Mouse (Mus musculus) lung, adult 2 months (tissue): Measurements from ENCODE around the gene Ryk. TPM values are rescaled to one million over a fixed set of nuclear protein-coding genes. Genes with fewer than 3 reads are reported as not detected.
A peak's percentile ranks its signal among the peaks of the same experiment; 100 is the strongest.

ENCODE experiments used
- DNase-seq: peaks from one replicate; pipeline ENCODE4 v3.0.0; 2022
- H3K4me1 ChIP-seq: fragments of 200-500 bp; 2 replicates; pipeline ENCODE4 v1.6.1; 2011; ENCODE audit warnings: low read length; ENCODE audit not compliant: control insufficient read depth, insufficient read depth
- H3K4me3 ChIP-seq: fragments of 200-500 bp; replicated peaks from 2 replicates; pipeline ENCODE3; 2011; ENCODE audit warnings: low read depth, mild to moderate bottlenecking, control low read depth, low read length; ENCODE audit errors: extremely low read depth
- CTCF ChIP-seq: fragments of 200-500 bp; IDR thresholded peaks from 2 replicates; pipeline ENCODE4 v1.5.1; 2011; ENCODE audit warnings: mild to moderate bottlenecking, low read length, control low read depth; ENCODE audit not compliant: insufficient read depth
- POLR2A ChIP-seq: fragments of 200-500 bp; IDR thresholded peaks from 2 replicates; pipeline ENCODE4 v1.6.1; 2011; ENCODE audit warnings: low read depth, mild to moderate bottlenecking, control low read depth, low read length, borderline replicate concordance; ENCODE audit errors: extremely low read depth
- WGBS: fragments of 180-500 bp; shearing (Covaris S2); methylation state at CpG from one replicate; pipeline ENCODE4 v1.1.7; 2018; 5-methylcytosine and 5-hydroxymethylcytosine counted together
- polyA plus RNA-seq: library from polyadenylated mRNA; depleted of rRNA; stranded (reverse); fragments of >200 nt; gene quantifications from 2 replicates; pipeline ENCODE4 v1.2.3, GENCODE M21; 2012; rRNA removed

Gene Ryk
- polyA plus RNA-seq, 1 experiment = 76.1 TPM

- TF ChIP-seq POLR2A (no peak), CTCF (no peak)
- WGBS = 82% methylated on average over 3 of the region's 3 CpGs
Measured at GRCm38 (mm10) chr9:102926137-102926536, 91.4 kb downstream of the Ryk start.

DNA sequence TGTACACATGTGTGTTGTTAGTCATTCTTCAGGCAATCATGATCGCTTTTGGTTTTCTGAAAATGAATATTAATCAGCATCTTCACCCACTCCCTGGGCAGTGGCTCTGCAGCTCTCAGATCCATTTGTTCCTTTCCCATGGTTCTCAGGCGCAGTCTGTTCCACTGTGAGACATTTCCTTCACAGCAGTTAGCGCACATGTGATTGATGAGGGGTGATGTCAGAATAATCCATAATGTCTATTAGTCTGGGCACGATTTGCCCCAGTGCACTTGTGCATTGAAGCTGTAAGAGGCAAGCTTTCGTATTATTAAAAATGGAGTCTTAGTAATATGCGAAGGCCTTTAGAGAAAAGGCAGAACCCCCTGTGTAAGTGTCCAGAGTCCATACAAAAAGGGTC, 95.1 kb downstream of the Ryk start:
- DNase-seq = no peak

More at GRCm38 (mm10) chr9:102926137-102926536, 91.4 kb downstream of the Ryk start:
- DNase-seq = no peak
- H3K4me3 ChIP-seq = no peak overlapping the region
- no peaks in the 10 kb centered on the region; the same call in 1 of the 2 replicates for H3K4me1 ChIP-seq

DNA sequence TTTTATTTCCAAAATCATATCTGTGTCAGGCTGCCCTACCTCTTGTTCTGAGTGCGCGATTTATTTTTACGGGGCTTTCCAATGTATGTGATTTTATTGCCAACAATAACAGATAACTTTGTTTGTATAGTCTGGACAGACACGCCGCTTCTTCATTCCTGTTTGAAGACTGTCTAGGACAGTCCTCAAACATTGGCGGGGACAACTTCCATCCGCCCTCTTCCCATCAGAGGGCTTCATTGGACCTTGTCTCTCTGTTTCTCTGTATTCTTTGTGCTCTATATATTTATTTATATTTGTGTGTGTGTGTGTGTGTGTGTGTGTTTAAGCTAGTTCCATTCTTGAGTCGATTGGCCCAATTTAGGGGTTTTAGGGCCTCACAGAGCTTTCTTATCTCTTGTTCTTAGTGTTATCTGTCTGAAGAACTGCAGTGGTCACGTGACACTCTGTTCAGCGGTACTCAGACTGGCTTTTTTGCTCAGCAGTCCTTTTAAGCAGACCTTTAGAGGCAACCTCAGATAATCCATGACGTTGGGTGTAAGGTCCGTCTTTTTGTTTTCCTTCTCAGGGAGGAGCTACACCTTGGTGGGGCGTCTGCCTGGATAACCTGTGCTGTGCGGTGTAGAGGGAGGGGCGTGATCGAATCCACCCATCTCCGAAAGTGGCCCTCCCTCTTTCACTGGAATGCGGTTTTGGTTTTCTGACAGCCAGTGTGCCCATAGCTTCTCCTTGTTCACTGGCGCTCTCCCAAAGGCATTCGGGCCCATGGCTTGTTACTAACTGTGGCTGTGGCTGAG, 99.4 kb downstream of the Ryk start:
- DNase-seq = peak; percentile 20
- Histone ChIP-seq H3K4me1 (peaks cover 12% of the 10 kb centered on the region), H3K4me3 (peak overlapping the region; percentile 56)
- WGBS = 26% methylated on average over 20 of the region's 20 CpGs
- no peak for TF ChIP-seq POLR2A
- no peak for TF ChIP-seq CTCF

More for the DNA sequence above, 95.1 kb downstream of the Ryk start:
- Histone ChIP-seq H3K4me1 (peaks cover 12% of the 10 kb centered on the region), H3K4me3 (no peak overlapping the region)
- no peak for TF ChIP-seq CTCF
- no peak for TF ChIP-seq POLR2A
- WGBS = 76% methylated on average over 6 of the region's 6 CpGs

DNA sequence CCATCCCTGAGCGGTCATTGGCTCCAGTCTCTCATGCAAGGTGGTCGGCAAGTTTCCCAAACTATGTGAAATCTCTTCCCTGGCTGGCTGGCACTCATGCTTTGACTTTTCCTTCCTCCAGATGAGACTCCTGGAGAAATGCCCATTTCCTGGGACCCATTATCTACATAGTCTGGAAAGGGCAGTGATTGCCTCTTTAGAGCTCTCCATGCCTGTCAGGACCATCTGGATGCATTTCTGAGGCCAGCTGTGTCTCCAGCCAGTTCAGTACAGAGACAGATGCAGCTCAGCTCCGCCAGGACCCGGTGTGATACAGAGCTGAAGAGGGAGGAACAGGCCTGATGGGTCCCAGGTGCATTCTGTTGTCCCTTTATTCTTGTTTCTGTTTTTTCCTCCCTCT, 107.5 kb downstream of the Ryk start:
- Histone ChIP-seq H3K4me3 (no peak overlapping the region), H3K4me1 (no peaks in the 10 kb centered on the region)
- no peak for DNase-seq
- 62% methylated on average over 4 of the region's 4 CpGs for WGBS
- TF ChIP-seq CTCF (no peak), POLR2A (no peak)

DNA sequence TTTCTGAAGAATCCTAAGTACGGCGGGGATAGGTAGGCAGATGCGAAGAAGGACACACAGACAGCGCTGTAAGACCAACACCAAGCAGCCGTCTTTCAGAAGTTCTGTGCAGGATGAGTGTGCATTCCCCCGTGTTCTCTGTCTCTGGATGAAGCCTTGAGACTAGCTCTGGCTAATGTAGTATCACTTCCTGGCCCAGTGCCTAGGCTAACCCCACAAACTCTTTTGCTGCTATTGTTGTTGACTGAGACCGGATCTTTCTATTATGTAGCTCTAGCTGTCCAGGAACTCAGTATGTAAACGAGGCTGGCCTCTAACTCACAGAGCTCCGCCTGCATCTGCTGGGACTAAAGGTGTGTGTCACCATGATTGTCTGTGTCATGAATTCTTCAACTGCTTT, 110.2 kb downstream of the Ryk start:
- WGBS = 78% methylated on average over 9 of the region's 9 CpGs
- DNase-seq = no peak
- Histone ChIP-seq H3K4me1 (no peaks in the 10 kb centered on the region), H3K4me3 (no peak overlapping the region)
- TF ChIP-seq CTCF = no peak
- no peak for TF ChIP-seq POLR2A

DNA sequence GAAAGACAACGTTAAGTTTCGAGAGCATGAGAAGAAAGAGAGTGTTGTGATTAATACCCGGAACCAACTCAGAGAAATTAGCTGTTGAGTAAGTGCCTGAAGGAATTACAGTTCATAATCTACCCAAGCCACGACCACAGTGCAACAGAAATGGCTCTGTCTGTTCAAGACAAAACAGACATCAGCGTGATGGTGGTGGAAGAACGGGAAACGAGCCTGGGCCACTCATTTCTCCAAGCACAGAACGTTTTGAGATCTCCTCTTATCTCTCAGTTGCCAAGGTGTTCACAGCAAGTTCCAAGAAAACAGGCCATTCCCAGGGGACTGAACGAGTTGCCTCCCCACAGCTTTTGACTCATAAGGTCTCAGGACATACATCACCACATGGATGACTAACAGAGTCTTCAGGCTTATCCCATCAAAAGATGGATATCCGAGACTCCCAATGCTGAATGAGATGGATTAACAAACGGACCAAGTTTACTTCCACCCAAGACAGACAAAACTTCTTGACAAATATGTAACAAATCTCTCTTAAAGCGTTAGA, 111.8 kb downstream of the Ryk start:
- TF ChIP-seq CTCF = no peak
- TF ChIP-seq POLR2A = no peak
- WGBS = 79% methylated on average over 12 of the region's 12 CpGs
- H3K4me1 ChIP-seq = no peaks in the 10 kb centered on the region
- H3K4me3 ChIP-seq = no peak overlapping the region
- no peak for DNase-seq

DNA sequence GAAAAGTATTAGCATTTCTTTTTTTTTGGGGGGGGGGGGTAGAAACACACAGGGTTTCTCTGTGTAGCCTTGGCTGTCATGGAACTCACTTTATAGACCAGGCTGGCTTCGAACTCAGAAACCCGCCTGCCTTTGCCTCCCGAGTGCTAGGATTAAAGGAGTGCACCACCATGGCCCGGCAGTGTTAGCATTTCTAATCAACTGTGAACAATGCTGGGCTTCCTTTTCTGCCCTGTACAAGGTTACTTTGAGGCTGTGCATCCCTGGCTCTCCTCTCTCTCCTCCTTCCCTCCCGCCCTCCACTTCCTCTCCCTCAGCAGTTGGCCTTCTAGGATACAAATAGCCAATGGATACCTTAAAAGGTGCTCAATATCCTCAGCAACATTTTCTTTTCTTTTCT, 114.0 kb downstream of the Ryk start:
- Histone ChIP-seq H3K4me1 (no peaks in the 10 kb centered on the region), H3K4me3 (no peak overlapping the region)
- no peak for DNase-seq
- WGBS = 70% methylated on average over 5 of the region's 5 CpGs
- TF ChIP-seq POLR2A (no peak), CTCF (no peak)

- WGBS = 75% methylated on average over 9 of the region's 9 CpGs
- Histone ChIP-seq H3K4me1 (no peaks in the 10 kb centered on the region), H3K4me3 (no peak overlapping the region)
- no peak for DNase-seq
- TF ChIP-seq CTCF (no peak), POLR2A (no peak)
Measured at GRCm38 (mm10) chr9:102951091-102951994, 116.6 kb downstream of the Ryk start.

DNA sequence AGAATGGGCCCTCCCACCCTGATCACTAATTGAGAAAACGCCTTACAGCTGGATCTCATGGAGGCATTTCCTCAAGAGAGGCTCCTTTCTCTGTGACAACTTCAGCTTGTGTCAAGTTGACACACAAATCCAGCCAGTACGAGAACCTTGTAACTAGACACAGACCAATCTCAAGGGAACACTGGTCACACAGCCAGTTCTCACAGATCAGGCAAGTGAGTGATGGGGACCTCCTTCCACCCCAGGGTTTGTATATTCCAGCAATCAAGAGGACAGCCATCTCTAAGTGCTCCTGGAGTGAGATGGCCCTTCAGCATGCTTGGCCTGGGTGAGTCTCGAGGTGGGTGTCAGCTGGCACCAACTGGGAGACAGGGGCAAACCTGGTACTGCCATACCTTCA, 121.1 kb downstream of the Ryk start:
- 78% methylated on average over 3 of the region's 3 CpGs for WGBS
- H3K4me1 ChIP-seq = no peaks in the 10 kb centered on the region
- no peak for TF ChIP-seq POLR2A
- TF ChIP-seq CTCF = no peak
- no peak overlapping the region for H3K4me3 ChIP-seq
- DNase-seq = no peak

Other genes starting within 250 kb of the Ryk start
- gene Anapc13, start 208.6 kb upstream of the Ryk start, polyA plus RNA-seq = 52.0 and 65.4 TPM in 2 replicates
- gene Cep63, start 208.4 kb upstream of the Ryk start, polyA plus RNA-seq = 3.1 and 5.2 TPM in 2 replicates
- 82.6 and 101 TPM in 2 replicates for gene Amotl2, start 118.2 kb upstream of the Ryk start, polyA plus RNA-seq
- 289 and 334 TPM in 2 replicates for gene Slco2a1, start 153.8 kb downstream of the Ryk start, polyA plus RNA-seq